9 mouse cellular contexts compared by ENCODE assay signal in the genomic region with DNA sequence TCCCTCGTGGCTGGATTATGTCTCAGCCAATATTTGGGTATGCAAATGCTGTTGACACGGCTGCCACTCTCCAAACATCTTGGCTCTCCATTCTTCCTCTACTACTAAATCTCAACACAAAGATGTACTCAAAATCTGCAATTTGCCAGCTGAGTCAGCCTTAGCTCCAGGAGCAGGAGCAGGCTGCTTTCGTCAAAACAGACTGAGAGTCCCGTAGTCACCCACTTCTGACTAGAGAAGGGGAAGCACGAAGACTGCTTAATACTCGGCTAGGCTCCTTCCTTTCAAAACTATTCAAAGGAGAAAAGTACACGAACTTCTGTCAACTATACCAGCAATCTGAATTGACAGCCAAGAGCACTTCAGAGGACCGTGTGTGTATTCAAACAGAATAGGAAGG. TPM values are rescaled to one million over a fixed set of nuclear protein-coding genes. Genes with fewer than 3 reads are reported as not detected.
DNase-seq lines count a peak whose midpoint lies in the region; ATAC-seq lines count a peak whose summit lies in the region.
"Had no signal": no experiment of that assay in that cellular context is flagged by ENCODE, and none has a peak within 500 bp of the region (broad histone marks: within the 10 kb centered on the region; RNA-seq: fewer than 3 reads in every experiment).

No protein-coding gene starts in this region.

- peak; percentile 42 to 54 for DNase-seq in layer of hippocampus, adult 18-20 months (ENCODE audit: low spot score in 2 of 2)
- no peak for DNase-seq in layer of hippocampus, adult 11-12 months (ENCODE audit: low spot score)
- peak; percentile 36 for DNase-seq in naive thymus-derived CD4-positive, alpha-beta T cell, adult 2 months (ENCODE audit: low read depth)
- no peak for DNase-seq in right cerebral cortex, adult 18-20 months
- no peak for DNase-seq in thymus, postnatal 36 days
- DNase-seq in thymus, postnatal 10 days (ENCODE audit: low spot score in 2 of 2) = no peak
- DNase-seq: spleen, adult 18-20 months had no signal

- H3K27me3 ChIP-seq in embryonic facial prominence, embryonic 15.5 days = no peaks in the 10 kb centered on the region
- no peaks in the 10 kb centered on the region for H3K27me3 ChIP-seq in limb, embryonic 13.5 days

- peak overlapping the region; percentile 68 for H3K4me2 ChIP-seq in embryonic facial prominence, embryonic 15.5 days (replicated peaks)
- peak overlapping the region; percentile 85 for H3K4me2 ChIP-seq in limb, embryonic 13.5 days (replicated peaks)

- peak overlapping the region; percentile 92 for H3K4me3 ChIP-seq in embryonic facial prominence, embryonic 15.5 days (replicated peaks)
- peak overlapping the region; percentile 92 for H3K4me3 ChIP-seq in limb, embryonic 13.5 days

- ATAC-seq in embryonic facial prominence, embryonic 15.5 days (ENCODE audit: insufficient number of reproducible peaks, low FRiP score, low TSS enrichment, low read depth) = no peak
- no peak for ATAC-seq in limb, embryonic 13.5 days (ENCODE audit: low FRiP score, low read depth)

- H3K36me3 ChIP-seq in embryonic facial prominence, embryonic 15.5 days = no peaks in the 10 kb centered on the region
- H3K36me3 ChIP-seq in limb, embryonic 13.5 days = no peaks in the 10 kb centered on the region

- H3K27ac ChIP-seq in embryonic facial prominence, embryonic 15.5 days (replicated peaks) = peak overlapping the region; percentile 44; the same call in 1 of the 2 replicates
- H3K27ac ChIP-seq in limb, embryonic 13.5 days = no peak overlapping the region

- H3K9ac ChIP-seq in embryonic facial prominence, embryonic 15.5 days = peak overlapping the region; percentile 4; the same call in 1 of the 2 replicates
- peak overlapping the region; percentile 95 for H3K9ac ChIP-seq in limb, embryonic 13.5 days

- no peaks in the 10 kb centered on the region for H3K9me3 ChIP-seq in embryonic facial prominence, embryonic 15.5 days (replicated peaks)
- no peaks in the 10 kb centered on the region for H3K9me3 ChIP-seq in limb, embryonic 13.5 days

- H3K4me1 ChIP-seq in embryonic facial prominence, embryonic 15.5 days = peaks cover 49% of the 10 kb centered on the region
- H3K4me1 ChIP-seq in limb, embryonic 13.5 days = peaks cover 59% of the 10 kb centered on the region

- WGBS in embryonic facial prominence, embryonic 15.5 days = 20% methylated on average over 8 of the region's 8 CpGs
- WGBS in limb, embryonic 13.5 days = 51% methylated on average over 8 of the region's 8 CpGs

RNA-seq across cellular contexts. Expression of a gene that starts 2.1 kb away (rescaled TPM):
- 10 to 100 TPM; 32.2 to 33.8 TPM for total RNA-seq in layer of hippocampus, adult 18-20 months (2021)
- polyA plus RNA-seq in embryonic facial prominence, embryonic 15.5 days (2015; fragmentation: Nextera tagmentation; extraction: Ambion mirVana) = 42.8 and 44.4 TPM in 2 replicates
- 42.7 and 43.3 TPM in 2 replicates for polyA plus RNA-seq in limb, embryonic 13.5 days (2015; fragmentation: Nextera tagmentation; extraction: Ambion mirVana)

RNA-seq across cellular contexts. Expression of a gene that starts 42.6 kb away (rescaled TPM):
- total RNA-seq in layer of hippocampus, adult 18-20 months (2021) = 10 to 100 TPM; 17.4 to 20.2 TPM
- 4.6 and 7.1 TPM in 2 replicates for polyA plus RNA-seq in embryonic facial prominence, embryonic 15.5 days (2015; fragmentation: Nextera tagmentation; extraction: Ambion mirVana)
- polyA plus RNA-seq in limb, embryonic 13.5 days (2015; fragmentation: Nextera tagmentation; extraction: Ambion mirVana) = 2.9 and 3.0 TPM in 2 replicates

RNA-seq across cellular contexts. Expression of a gene that starts 57.4 kb away (rescaled TPM):
- 10 to 100 TPM; 37.0 to 38.3 TPM for total RNA-seq in layer of hippocampus, adult 18-20 months (2021)
- polyA plus RNA-seq in embryonic facial prominence, embryonic 15.5 days (2015; fragmentation: Nextera tagmentation; extraction: Ambion mirVana) = 59.2 and 66.0 TPM in 2 replicates
- 63.1 and 65.4 TPM in 2 replicates for polyA plus RNA-seq in limb, embryonic 13.5 days (2015; fragmentation: Nextera tagmentation; extraction: Ambion mirVana)

Comparison
In these comparisons a context has a peak if more than half of its experiments do, and no peak if none do; other contexts are left out.
1. DNase-seq: peak in layer of hippocampus, adult 18-20 months (2 of 2) and naive thymus-derived CD4-positive, alpha-beta T cell, adult 2 months (single experiment); none in layer of hippocampus, adult 11-12 months (single experiment), right cerebral cortex, adult 18-20 months (single experiment), thymus, postnatal 36 days (0 of 2) and thymus, postnatal 10 days (0 of 2).